Mouse (Mus musculus) erythroid progenitor cell, adult 5-6 weeks (primary cell): ENCODE results near the gene Llgl2. TPM values are rescaled to one million over a fixed set of nuclear protein-coding genes. Genes with fewer than 3 reads are reported as not detected.

Experiments
- ATAC-seq: replicated peaks from 2 replicates; pipeline ENCODE4 v1.8.0; 2016; ENCODE audit warnings: moderate number of reproducible peaks, mild to moderate bottlenecking, moderate TSS enrichment, inconsistent platforms; ENCODE audit not compliant: poor library complexity, low FRiP score, severe bottlenecking
- total RNA-seq, 2 experiments: library from RNA; stranded (forward) in 1 of 2; stranded (reverse) in 1 of 2; fragments of 150-400 nt in 1 of 2; fragments of 186-747, 209-891 nt in 1 of 2; gene quantifications; 2 replicates each; pipeline versions ENCODE4 v1.2.3 to v1.2.4; 2015 to 2017; ENCODE audit warnings: low replicate concordance in 2 of 2

Gene Llgl2
- total RNA-seq, 2 experiments from 2014 or later, result 1.7 to 1.8 TPM

DNA sequence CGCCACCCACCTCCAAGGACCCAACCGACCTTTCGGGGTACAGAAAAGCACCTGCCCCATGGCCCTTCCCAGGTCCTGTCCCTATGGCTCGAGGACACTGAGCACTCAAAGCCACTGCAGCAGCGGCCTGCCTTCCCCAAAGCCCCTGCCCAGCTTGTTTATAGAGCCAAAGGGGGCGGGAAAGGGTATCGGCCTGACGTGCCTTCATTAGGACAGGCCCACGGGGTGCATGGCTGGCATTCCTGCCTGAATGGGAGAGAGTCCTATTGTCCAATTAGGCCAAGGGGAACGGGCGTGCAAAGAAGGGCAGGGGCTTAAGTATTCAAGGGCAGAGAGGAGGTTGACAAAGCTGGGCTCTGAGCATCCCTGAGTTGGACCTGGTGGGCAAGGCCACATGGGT is 15.9 kb upstream of the Llgl2 start:
- no peak for ATAC-seq

GRCm38 (mm10) chr11:115808696-115809310 is 15.0 kb upstream of the Llgl2 start:
- no peak for ATAC-seq

- no peak for ATAC-seq
Measured at GRCm38 (mm10) chr11:115809311-115809781, 14.5 kb upstream of the Llgl2 start.

- no peak for ATAC-seq
Measured at GRCm38 (mm10) chr11:115810377-115810776, 13.5 kb upstream of the Llgl2 start.

GRCm38 (mm10) chr11:115811381-115812093 is 12.3 kb upstream of the Llgl2 start:
- no peak for ATAC-seq

DNA sequence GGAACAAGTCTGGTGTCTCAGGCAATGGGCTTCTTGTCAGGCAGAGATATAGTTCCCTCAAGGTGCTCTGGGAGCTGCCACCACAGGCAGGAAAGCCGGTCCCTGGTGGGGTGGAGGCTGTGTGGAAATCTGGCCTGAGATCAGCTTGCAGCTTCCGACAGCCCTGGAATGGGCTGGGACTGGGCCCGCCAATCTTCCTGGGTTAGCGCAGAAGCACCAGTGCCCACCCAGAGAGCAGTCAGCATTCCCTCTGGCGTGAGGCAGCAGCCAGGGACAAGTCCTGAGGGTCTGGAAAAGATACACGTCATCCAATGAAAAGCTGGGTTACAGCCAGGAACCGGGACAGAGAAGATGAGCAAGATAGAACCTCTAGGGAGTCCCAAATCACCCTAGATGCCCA is 11.8 kb upstream of the Llgl2 start:
- ATAC-seq, result no peak

GRCm38 (mm10) chr11:115812533-115813420 is 11.1 kb upstream of the Llgl2 start:
- ATAC-seq, result 0 out of 2 replicates have a peak, but pooled peaks have one; percentile 1

- ATAC-seq, result peak; percentile 81
Measured at GRCm38 (mm10) chr11:115813507-115814296, 10.1 kb upstream of the Llgl2 start, which contains the start of gene Caskin2. TSS of gene Caskin2 (minus strand) at chr11:115813639.

GRCm38 (mm10) chr11:115814605-115815450 is 9.0 kb upstream of the Llgl2 start, which contains the start of gene Tsen54:
TSS of gene Tsen54 (plus strand) at chr11:115814724.
- peak; percentile 58 for ATAC-seq

GRCm38 (mm10) chr11:115817331-115817730 is 6.5 kb upstream of the Llgl2 start:
- ATAC-seq, result no peak

- ATAC-seq, result no peak
Measured at GRCm38 (mm10) chr11:115819915-115820623, 3.8 kb upstream of the Llgl2 start.

- no peak for ATAC-seq
Measured at GRCm38 (mm10) chr11:115821001-115821400, 2.8 kb upstream of the Llgl2 start.

GRCm38 (mm10) chr11:115824813-115825212 is 964 bp downstream of the Llgl2 start:
- no peak for ATAC-seq

DNA sequence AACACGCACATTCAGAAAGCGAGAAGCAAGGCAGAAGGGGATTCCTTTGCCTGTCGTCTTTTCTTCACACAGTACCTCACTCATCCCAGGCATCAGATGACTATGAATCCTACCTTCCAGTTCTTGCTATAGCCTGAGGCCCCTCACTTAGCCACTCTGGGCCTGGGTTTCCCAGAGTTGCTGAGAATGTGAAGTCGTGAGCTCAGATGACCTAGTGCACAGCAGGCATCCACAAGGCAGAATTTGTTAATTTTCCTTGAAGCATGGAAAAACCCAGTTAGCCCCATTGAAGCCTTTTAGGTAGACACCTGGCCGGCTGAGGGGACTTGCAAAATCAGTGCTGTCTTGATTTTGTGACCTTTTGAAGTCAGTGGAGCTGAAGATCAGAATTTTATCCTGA is 2.6 kb downstream of the Llgl2 start:
- ATAC-seq, result no peak

- ATAC-seq, result no peak
Measured at GRCm38 (mm10) chr11:115827624-115828023, 3.8 kb downstream of the Llgl2 start.

DNA sequence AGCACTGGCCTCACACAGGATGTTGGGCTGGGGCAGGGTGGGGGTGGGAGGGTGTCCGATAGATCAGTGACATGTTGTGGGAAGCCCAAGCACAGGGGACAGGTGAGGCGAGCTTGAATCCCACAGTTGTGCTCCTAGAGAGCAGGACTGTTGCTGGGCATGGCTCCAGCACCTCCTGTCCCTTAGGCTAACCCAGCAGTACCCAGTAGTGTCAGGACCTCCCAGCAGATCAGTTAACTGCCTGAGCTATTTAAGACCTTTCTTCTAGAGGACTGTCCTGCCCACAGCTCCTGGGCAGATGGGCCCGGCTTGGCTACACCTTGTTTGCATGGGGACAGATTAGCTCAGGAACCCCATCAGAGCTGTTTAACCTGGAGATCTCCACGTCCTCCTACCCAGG is 5.2 kb downstream of the Llgl2 start:
- no peak for ATAC-seq

- ATAC-seq, result no peak
Measured at GRCm38 (mm10) chr11:115830550-115831325, 6.9 kb downstream of the Llgl2 start.
